Mouse (Mus musculus) liver, adult 2 months (tissue): Measurements from ENCODE around the gene Alg14.

ENCODE experiments used
- CTCF ChIP-seq: fragments of 200-500 bp; IDR thresholded peaks from 2 replicates; pipeline ENCODE4 v1.5.1; 2011; ENCODE audit warnings: low read depth, low read length, control low read depth
- POLR2A ChIP-seq: fragments of 200-500 bp; IDR thresholded peaks from 2 replicates; pipeline ENCODE4 v1.6.1; 2011; ENCODE audit warnings: low read length, control low read depth; ENCODE audit not compliant: insufficient read depth; ENCODE audit errors: extremely low read depth

- TF ChIP-seq CTCF, result no peak
- no peak for TF ChIP-seq POLR2A
Observed at GRCm38 (mm10) chr3:121291225-121291559, 381 bp upstream of the Alg14 start.
